Mouse (Mus musculus): ENCODE measurements around the gene Zmat5. TPM values are rescaled to one million over a fixed set of nuclear protein-coding genes. Genes with fewer than 3 reads are reported as not detected.
"Not testable (repeated sequence)": the region's sequence is repeated elsewhere in the genome, so short reads cannot be mapped to it uniquely, and the experiment has no call there.

Gene Zmat5
- total RNA-seq, 2 experiments from 2014 or later: 44.5 to 49.6 TPM

- DNase-seq: no peak
These were observed 15.7 kb upstream of the Zmat5 start for GRCm38 (mm10) chr11:4688632-4689380.

GRCm38 (mm10) chr11:4690353-4690752 lies 14.1 kb upstream of the Zmat5 start:
- no peak for DNase-seq

GRCm38 (mm10) chr11:4691213-4691612 lies 13.3 kb upstream of the Zmat5 start:
- DNase-seq: peak; percentile 80 to 84

- DNase-seq: peak in 1 of 2 experiments; percentile 32
These were observed 12.3 kb upstream of the Zmat5 start for GRCm38 (mm10) chr11:4692162-4692561.

GRCm38 (mm10) chr11:4697043-4697983 lies 7.2 kb upstream of the Zmat5 start:
- DNase-seq: peak; percentile 91

- no peak for DNase-seq
These were observed 3.8 kb upstream of the Zmat5 start for GRCm38 (mm10) chr11:4700726-4701125.

GRCm38 (mm10) chr11:4703688-4704071 lies 798 bp upstream of the Zmat5 start:
- no peak for DNase-seq

GRCm38 (mm10) chr11:4705178-4705577 lies 700 bp downstream of the Zmat5 start:
- peak in 1 of 2 experiments; percentile 41 for DNase-seq

- not testable (repeated sequence) for DNase-seq
These were observed 5.7 kb downstream of the Zmat5 start for GRCm38 (mm10) chr11:4710188-4710587.

- no peak for DNase-seq
These were observed 8.3 kb downstream of the Zmat5 start for GRCm38 (mm10) chr11:4712822-4713221.

- DNase-seq: no peak
These were observed 10.2 kb downstream of the Zmat5 start for GRCm38 (mm10) chr11:4714727-4715126.

GRCm38 (mm10) chr11:4715596-4715995 lies 11.1 kb downstream of the Zmat5 start:
- no peak for DNase-seq

GRCm38 (mm10) chr11:4716530-4717236 lies 12.2 kb downstream of the Zmat5 start:
- DNase-seq: no peak

- DNase-seq: peak; percentile 65 to 73
These were observed 14.1 kb downstream of the Zmat5 start for GRCm38 (mm10) chr11:4718548-4718947.

- DNase-seq: peak; percentile 76 to 85
These were observed 15.5 kb downstream of the Zmat5 start for GRCm38 (mm10) chr11:4719961-4720360.

- DNase-seq: peak; percentile 56 to 58
These were observed 15.9 kb downstream of the Zmat5 start for GRCm38 (mm10) chr11:4720393-4720792.

GRCm38 (mm10) chr11:4720900-4721580 lies 16.6 kb downstream of the Zmat5 start:
- DNase-seq: no peak

GRCm38 (mm10) chr11:4721728-4722127 lies 17.2 kb downstream of the Zmat5 start:
- peak in 1 of 2 experiments; percentile 48 for DNase-seq

GRCm38 (mm10) chr11:4729603-4730002 lies 25.1 kb downstream of the Zmat5 start:
- peak; percentile 81 to 88 for DNase-seq

- DNase-seq: no peak
These were observed 25.6 kb downstream of the Zmat5 start for GRCm38 (mm10) chr11:4730096-4730495.

- DNase-seq: peak; percentile 40 to 42
These were observed 26.4 kb downstream of the Zmat5 start for GRCm38 (mm10) chr11:4730913-4731312.

GRCm38 (mm10) chr11:4731781-4732180 lies 27.3 kb downstream of the Zmat5 start:
- DNase-seq: no peak

Data from adrenal gland, postnatal 36 days (tissue).